Mouse (Mus musculus) Muller cell, postnatal 12 days (primary cell): ENCODE data around the gene Ypel3.
"Not testable (repeated sequence)": the region's sequence is repeated elsewhere in the genome, so short reads cannot be mapped to it uniquely, and the experiment has no call there.

Experiments used
- DNase-seq: peaks from one replicate; pipeline ENCODE4 v3.0.0-alpha.2; 2015; ENCODE audit errors: inconsistent ontology term

Ypel3 gene

GRCm38 (mm10) chr7:126766201-126766600 lies 10.6 kb upstream of the Ypel3 start, which contains the start of gene Gdpd3:
Gene Gdpd3 (plus strand): TSS chr7:126766334.
- no peak for DNase-seq

GRCm38 (mm10) chr7:126767001-126767400 lies 9.8 kb upstream of the Ypel3 start:
- no peak for DNase-seq

DNA sequence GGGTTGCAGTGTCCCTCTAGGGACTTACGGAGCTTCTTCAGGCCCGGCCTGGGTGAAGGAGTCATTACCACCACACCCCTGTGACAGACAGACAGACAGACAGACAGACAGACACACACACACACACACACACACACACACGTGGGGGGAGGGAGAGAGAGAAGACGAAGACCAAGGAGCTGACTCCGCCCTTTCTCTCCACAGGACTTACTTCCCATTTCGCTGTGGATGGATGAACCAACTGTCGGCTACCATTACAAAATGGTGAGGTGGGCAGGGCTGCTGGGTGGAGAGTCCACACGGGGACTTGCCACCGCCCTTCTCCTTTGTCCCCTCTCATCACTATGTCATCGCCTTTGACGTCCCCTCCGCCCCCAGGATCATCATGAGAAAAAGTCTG lies 6.0 kb upstream of the Ypel3 start:
- no peak for DNase-seq

DNA sequence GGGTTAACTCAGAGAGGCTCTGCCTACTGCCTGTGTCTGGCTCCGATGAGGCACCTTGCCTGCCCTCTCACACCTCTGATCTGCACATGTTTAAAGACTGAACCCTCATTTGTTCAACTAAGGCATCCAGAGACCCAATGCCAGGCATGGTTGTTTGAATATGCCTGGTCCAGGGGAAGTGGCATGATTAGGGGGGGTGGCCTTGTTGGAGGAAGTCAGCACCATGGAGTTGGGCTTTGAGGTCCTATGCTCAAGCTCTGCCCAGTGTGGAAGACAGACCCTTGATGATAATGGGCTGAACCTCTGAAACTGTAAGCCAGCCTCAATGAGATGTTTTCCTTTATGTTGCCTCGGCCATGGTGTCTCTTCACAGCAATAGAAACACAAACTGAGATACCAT lies 3.4 kb upstream of the Ypel3 start:
- DNase-seq = no peak

DNA sequence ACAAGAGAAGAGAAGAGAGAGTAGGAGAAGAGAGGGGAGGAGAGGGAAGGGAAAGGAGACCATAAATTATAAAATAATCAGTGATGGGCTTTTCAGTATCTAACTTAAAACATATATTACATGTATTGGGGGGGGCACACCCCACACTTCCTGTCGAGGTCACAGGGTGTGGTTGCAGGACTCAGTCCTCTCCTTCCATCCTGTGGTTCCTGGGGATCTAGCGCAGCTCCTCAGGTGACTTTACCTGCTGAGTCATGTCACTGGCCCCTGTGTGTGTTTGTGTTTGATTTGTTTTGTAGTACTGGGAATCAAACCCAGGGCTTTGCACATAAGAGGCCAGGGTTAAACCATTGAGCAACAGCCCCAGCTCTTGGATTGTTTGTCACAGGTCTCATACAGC lies 2.3 kb upstream of the Ypel3 start:
- DNase-seq = no peak

DNA sequence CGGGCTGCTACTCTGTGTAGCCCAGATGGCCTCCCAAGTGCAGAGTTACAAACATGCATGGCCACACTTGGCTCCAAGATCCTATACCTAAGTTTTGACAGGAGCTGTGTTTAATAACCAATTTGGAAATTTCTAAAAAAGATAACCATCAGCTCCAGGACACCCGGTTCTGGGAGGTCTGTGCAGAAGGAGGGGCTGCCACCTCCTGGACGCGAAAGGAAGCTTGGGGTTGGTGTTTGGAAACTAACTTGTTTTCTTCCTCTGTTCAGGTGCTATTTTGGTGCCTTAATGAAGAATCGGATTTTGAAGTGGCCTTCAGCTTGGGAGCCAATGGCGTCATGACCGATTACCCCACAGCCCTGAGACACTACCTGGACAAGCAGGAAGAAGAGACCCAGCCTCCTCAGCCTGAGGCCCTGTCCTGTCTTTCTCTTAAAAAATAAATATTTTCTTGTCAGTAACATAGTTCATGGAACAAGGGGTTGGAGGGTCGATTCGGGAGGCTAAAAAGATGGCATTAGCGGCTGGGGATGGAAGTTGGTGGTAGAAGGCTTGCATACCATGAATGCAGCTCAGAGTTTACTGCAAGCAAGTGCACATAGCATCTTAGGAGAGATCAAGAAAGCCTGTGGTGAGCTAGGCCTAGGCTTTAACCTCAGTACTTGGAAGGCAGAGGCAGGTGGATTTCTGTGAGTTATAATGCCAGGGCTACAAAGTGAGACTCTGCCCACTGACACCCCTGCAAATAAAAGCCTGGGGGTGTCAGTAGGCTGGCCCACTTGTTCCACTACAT lies 1.4 kb upstream of the Ypel3 start:
- no peak for DNase-seq

GRCm38 (mm10) chr7:126775978-126776234 lies 849 bp upstream of the Ypel3 start:
- no peak for DNase-seq

DNA sequence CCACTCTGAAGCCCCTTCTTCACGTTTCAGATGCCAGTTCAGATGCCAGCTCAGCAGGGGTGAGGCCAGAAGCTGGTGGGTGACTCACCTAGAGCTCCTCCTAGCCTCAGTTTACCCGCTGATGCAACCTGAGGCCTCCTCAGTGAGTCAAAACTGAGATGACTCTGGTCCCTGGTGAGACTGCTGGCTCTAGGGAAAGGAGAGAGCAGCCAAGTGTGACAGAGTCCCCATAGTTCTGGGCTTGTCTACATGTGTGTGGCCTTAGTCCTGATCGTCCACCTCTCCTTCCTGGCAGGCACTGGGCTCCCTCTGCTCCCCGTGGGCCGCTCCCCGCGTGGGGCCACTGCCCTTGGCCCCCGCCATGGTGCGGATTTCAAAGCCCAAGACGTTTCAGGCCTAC lies 721 bp downstream of the Ypel3 start:
- no peak for DNase-seq

- no peak for DNase-seq
Observed at GRCm38 (mm10) chr7:126778147-126778546, 1.4 kb downstream of the Ypel3 start.

GRCm38 (mm10) chr7:126779101-126779500 lies 2.3 kb downstream of the Ypel3 start:
- not testable (repeated sequence) for DNase-seq

DNA sequence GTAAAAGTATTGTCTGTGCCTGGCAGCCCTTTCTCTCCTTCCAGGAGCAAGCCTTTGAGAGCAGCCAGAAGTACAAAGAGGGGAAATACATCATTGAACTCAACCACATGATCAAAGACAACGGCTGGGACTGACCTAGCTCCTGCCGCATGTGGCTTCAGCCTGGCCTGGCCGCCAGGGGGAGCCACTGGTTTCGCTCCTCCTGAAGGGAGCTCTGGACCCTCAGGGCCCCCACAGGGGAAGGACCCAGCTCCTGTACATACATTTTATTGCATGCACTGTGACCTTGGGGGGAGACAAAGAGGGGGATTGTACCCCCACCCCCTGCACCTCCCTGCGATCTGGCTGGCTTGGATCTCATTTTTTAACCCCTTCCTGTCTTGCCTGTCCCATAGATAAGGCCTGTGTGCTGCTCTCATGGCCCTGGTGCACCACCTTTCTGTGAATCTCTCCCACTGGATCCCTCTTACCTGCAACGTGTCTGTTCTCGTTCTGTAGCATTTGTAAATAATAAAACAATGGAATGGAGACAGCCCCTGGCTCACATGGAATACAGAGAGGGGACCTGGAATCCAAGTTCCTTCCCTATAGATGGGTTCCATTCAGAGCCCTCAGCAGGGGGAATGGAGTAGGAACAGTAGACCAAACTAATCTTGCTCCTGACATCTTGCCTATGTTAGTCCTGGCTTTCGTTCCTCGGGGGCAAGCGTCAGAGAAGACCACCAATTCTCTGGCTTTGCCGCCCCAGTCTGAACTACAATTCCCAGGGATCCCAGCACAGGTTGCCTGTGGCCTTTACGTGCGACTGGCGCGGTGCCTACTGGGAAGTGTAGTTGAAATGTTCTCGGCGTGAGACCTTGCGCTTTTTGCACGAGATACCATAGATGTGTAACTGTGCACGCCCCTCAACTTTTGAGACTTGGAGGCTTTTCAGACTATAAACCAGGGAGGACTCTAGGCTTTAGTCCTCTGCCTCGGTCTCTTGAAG lies 3.5 kb downstream of the Ypel3 start:
- DNase-seq = peak; percentile 87

- DNase-seq = no peak
Observed at GRCm38 (mm10) chr7:126780971-126781635, 4.3 kb downstream of the Ypel3 start, which contains the start of gene Tbx6. Gene Tbx6 (plus strand): TSS chr7:126781483.

GRCm38 (mm10) chr7:126781661-126782370 lies 5.1 kb downstream of the Ypel3 start:
- no peak for DNase-seq

GRCm38 (mm10) chr7:126782693-126783092 lies 5.9 kb downstream of the Ypel3 start:
- no peak for DNase-seq

- DNase-seq = no peak
Observed at GRCm38 (mm10) chr7:126784469-126784868, 7.7 kb downstream of the Ypel3 start.

DNA sequence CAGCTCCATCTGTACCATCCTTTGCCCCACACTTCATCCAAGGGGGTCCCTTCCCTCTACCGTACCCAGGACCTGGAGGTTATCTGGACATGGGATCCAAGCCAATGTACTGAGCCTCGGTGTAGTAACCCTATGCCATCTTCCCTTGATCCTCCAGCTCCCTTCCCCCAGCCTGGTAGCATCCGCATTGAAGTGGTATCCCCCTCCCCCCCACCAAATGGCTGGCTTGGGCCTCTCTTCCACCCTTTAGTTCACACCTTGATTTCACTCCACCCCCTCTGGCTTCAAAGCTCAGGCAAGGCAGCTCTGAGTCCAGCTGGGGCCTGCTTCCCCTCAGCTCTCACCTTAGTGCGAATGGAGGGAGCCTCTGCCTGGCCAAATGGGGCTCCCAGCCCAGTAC lies 8.3 kb downstream of the Ypel3 start:
- DNase-seq = no peak

- no peak for DNase-seq
Observed at GRCm38 (mm10) chr7:126786142-126786541, 9.4 kb downstream of the Ypel3 start.

DNA sequence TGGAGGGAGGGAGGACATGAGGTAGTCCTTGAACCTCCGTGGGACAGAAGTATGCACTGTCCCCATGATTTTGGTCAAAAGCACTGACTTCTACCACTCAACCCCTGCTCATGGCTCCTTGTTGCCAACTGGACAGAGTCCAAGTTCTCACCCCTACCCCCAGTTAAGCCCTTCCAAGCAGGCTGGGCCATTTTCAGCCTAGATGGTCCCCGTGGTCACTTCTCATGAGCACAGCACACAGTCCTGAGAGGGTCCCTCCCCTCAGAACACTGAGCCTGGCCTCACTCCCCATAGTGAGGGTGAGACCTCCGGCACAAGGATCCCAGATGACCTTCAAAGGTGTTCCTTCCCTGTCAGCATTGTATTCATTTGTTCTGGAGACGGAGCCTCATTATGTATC lies 12.4 kb downstream of the Ypel3 start:
- DNase-seq = no peak

DNA sequence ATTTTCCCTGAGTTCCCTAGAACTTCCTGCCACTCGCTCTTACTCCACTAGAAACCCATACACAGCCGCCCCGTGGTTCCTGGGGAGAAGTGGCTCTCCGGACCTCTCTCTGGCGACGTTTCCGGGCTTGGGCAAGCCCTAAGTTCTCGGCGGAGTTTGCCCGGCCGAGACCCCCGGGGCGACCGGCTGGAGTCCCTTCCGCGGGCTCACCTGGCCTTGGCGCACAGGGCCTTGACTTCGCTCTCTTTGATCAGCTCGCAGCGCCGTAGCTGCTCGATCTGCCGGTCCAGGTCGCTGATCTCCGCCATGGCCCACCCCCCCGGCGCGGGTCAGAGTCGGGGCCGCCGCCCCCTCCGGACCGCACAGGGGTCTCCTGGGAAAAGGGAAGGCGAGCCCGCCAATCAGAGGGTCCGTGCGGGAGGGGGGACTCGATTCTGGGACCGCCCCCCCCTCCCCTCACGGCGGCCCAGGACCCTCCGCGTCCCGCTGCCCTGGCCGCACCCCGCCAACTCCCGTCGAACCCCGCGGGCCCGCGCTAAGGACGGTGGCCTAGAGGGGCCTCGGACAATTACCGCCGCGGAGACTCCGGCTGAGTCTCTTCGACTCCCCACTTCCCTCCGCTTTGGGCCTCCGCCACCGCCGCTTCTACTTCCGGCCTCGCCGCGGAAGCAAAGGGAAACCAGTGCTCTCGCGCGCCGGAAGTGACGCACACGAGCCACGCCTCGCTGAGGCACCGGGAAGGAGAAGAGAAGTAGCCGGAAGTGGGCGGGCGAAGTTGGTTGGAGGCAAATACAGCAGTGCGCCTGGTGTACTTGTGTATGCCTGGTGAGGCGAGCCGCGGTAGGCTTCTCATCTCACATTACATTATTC lies 15.3 kb downstream of the Ypel3 start, which contains the start of gene Ppp4c:
TSS of gene Ppp4c (minus strand) at position 646 of the 870 bp plus-strand sequence.
- DNase-seq = peak; percentile 98

DNA sequence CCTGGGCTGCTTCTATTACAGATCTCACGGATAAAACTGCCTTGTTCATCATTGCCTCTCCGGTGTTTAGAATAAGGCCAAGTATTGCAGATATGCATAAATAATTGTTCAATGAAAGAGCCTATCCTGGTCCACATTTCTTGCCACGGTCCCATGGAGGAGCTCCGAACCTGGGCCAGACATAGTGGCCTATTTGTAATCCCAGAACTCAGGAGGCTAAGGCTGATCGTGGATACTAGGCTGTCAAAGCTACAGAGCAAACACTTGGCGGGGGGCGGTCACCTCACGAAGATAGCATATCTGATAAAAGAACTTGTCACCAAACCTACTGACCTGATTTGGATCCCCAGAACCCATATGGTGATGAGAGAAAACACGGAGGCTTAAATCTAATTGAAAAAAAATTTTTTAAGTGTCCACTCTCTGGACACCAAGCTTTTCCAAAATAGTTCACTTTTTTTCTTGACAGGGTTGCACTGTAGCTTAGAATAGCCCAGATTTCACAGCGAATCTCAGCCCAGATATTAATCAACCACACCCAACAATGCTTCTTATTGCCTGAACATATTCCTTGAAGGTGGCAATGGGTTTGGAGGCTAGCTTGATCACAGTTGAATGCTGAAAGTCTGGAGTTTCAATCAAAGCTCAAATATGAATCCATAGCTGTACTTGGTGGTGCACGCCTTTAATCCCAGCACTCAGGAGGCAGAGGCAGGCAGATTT lies 16.1 kb downstream of the Ypel3 start:
- no peak for DNase-seq
